Mouse (Mus musculus) spleen, adult 2 months (tissue): ENCODE data around the gene Bmp8b. TPM values are rescaled to one million over a fixed set of nuclear protein-coding genes. Genes with fewer than 3 reads are reported as not detected.

ENCODE experiments used
- DNase-seq, 2 experiments: peaks; one replicate each; pipeline versions ENCODE4 v3.0.0 to v3.0.0-alpha.2; 2012 to 2021; ENCODE audit warnings: low spot score in 2 of 2, low read depth in 1 of 2
- H3K27ac ChIP-seq: fragments of 200-500 bp; 2 replicates; pipeline ENCODE4 v1.5.1; 2012; ENCODE audit warnings: low read length, inconsistent platforms; ENCODE audit not compliant: insufficient read depth
- H3K27me3 ChIP-seq: fragments of 200-500 bp; 2 replicates; pipeline ENCODE4 v1.6.1; 2012; ENCODE audit warnings: mild to moderate bottlenecking, moderate library complexity, low read length, inconsistent platforms; ENCODE audit not compliant: control insufficient read depth, insufficient read depth
- H3K36me3 ChIP-seq: fragments of 200-500 bp; 2 replicates; pipeline ENCODE4 v1.6.1; 2012; ENCODE audit warnings: mild to moderate bottlenecking, low read length, inconsistent platforms; ENCODE audit not compliant: control insufficient read depth, insufficient read depth
- H3K4me1 ChIP-seq: fragments of 200-500 bp; 2 replicates; pipeline ENCODE4 v1.6.1; 2011; ENCODE audit warnings: inconsistent platforms; ENCODE audit not compliant: control insufficient read depth, insufficient read depth, insufficient read length
- H3K4me3 ChIP-seq: fragments of 200-500 bp; 2 replicates; pipeline ENCODE4 v1.5.1; 2011; ENCODE audit warnings: mild to moderate bottlenecking, inconsistent platforms; ENCODE audit not compliant: insufficient read depth, insufficient read length; ENCODE audit errors: extremely low read depth
- CTCF ChIP-seq: fragments of 200-500 bp; IDR thresholded peaks from 2 replicates; pipeline ENCODE4 v1.5.1; 2011; ENCODE audit warnings: mild to moderate bottlenecking, inconsistent platforms; ENCODE audit not compliant: insufficient read depth, insufficient read length, insufficient replicate concordance; ENCODE audit errors: extremely low read depth
- POLR2A ChIP-seq: fragments of 200-500 bp; IDR thresholded peaks from 2 replicates; pipeline ENCODE4 v1.6.1; 2011; ENCODE audit warnings: low read depth, low read length, inconsistent platforms
- polyA plus RNA-seq: library from polyadenylated mRNA; depleted of rRNA; stranded (reverse); fragments of >200 nt; gene quantifications from 2 replicates; pipeline ENCODE4 v1.2.3, GENCODE M21; 2012; rRNA removed

The Bmp8b gene
- polyA plus RNA-seq, 1 experiment, result 0.11 TPM

GRCm38 (mm10) chr4:123171811-123172210 lies 66.8 kb downstream of the Bmp8b start:
- TF ChIP-seq CTCF (no peak), POLR2A (no peak)
- no peaks in the 10 kb centered on the region for H3K27me3 ChIP-seq

More at GRCm38 (mm10) chr4:123171811-123172210, 66.8 kb downstream of the Bmp8b start:
- H3K36me3 ChIP-seq, result no peaks in the 10 kb centered on the region
- no peaks in the 10 kb centered on the region for H3K4me1 ChIP-seq
- H3K4me3 ChIP-seq, result no peak overlapping the region
- H3K27ac ChIP-seq, result no peak overlapping the region
- DNase-seq, result no peak

Other genes with a start within 250 kb of the Bmp8b start
- gene Cap1, start 219.1 kb upstream of the Bmp8b start, polyA plus RNA-seq, result 108 and 116 TPM in 2 replicates
- gene Mfsd2a, start 144.0 kb upstream of the Bmp8b start, polyA plus RNA-seq, result 0.82 and 1.3 TPM in 2 replicates
- gene Mycl, start 109.5 kb upstream of the Bmp8b start, polyA plus RNA-seq, result 7.3 and 7.6 TPM in 2 replicates
- 5.0 and 6.5 TPM in 2 replicates for gene Trit1, start 88.6 kb upstream of the Bmp8b start, polyA plus RNA-seq
- gene Oxct2b, start 11.1 kb downstream of the Bmp8b start, polyA plus RNA-seq, result 0.05 and 0.09 TPM in 2 replicates
- gene Ppie, start 34.8 kb downstream of the Bmp8b start, polyA plus RNA-seq, result 12.4 and 12.9 TPM in 2 replicates
- gene Hpcal4, start 78.1 kb downstream of the Bmp8b start, polyA plus RNA-seq, result not detected in 2 replicates
- gene Nt5c1a, start 96.3 kb downstream of the Bmp8b start, polyA plus RNA-seq, result not detected in 2 replicates
- 2.1 and 2.9 TPM in 2 replicates for gene Heyl, start 128.4 kb downstream of the Bmp8b start, polyA plus RNA-seq
- 137 and 201 TPM in 2 replicates for gene Pabpc4, start 157.2 kb downstream of the Bmp8b start, polyA plus RNA-seq
- 0.04 and 0.28 TPM in 2 replicates for gene Oxct2a, start 218.5 kb downstream of the Bmp8b start, polyA plus RNA-seq
- 0.41 and 0.95 TPM in 2 replicates for gene Bmp8a, start 238.1 kb downstream of the Bmp8b start, polyA plus RNA-seq